Mouse (Mus musculus) kidney, postnatal 25 days (tissue): ENCODE results near the gene H2-K1.

Experiments used
- DNase-seq, 2 experiments: peaks; one replicate each; pipeline ENCODE4 v3.0.0; 2021; ENCODE audit warnings: mixed read lengths in 2 of 2

Gene H2-K1

GRCm38 (mm10) chr17:33954646-33955554 lies 45.2 kb downstream of the H2-K1 start:
- DNase-seq = peak; percentile 19 to 32

GRCm38 (mm10) chr17:33953961-33954565 lies 46.1 kb downstream of the H2-K1 start:
- DNase-seq = no peak

- no peak for DNase-seq
These were observed 46.8 kb downstream of the H2-K1 start for GRCm38 (mm10) chr17:33953310-33953709.

- DNase-seq = no peak
These were observed 47.3 kb downstream of the H2-K1 start for GRCm38 (mm10) chr17:33952879-33953278.

- peak in 1 of 2 experiments; percentile 31 for DNase-seq
These were observed 48.1 kb downstream of the H2-K1 start for GRCm38 (mm10) chr17:33952015-33952414.

GRCm38 (mm10) chr17:33951021-33951946 lies 48.9 kb downstream of the H2-K1 start, which contains the start of gene B3galt4:
B3galt4 (minus strand) TSS chr17:33951488.
- DNase-seq = peak; percentile 87 to 90

- peak in 1 of 2 experiments; percentile 40 for DNase-seq
These were observed 50.0 kb downstream of the H2-K1 start for GRCm38 (mm10) chr17:33950131-33950625.

- DNase-seq = peak in 1 of 2 experiments; percentile 38
These were observed 51.1 kb downstream of the H2-K1 start for GRCm38 (mm10) chr17:33948905-33949537.

- DNase-seq = peak in 1 of 2 experiments; percentile 46
These were observed 51.9 kb downstream of the H2-K1 start for GRCm38 (mm10) chr17:33948090-33948904.

- no peak for DNase-seq
These were observed 52.6 kb downstream of the H2-K1 start for GRCm38 (mm10) chr17:33947430-33948089.
